Mouse (Mus musculus) heart, postnatal 0 days (tissue): ENCODE measurements around the gene Pcolce. TPM values are rescaled to one million over a fixed set of nuclear protein-coding genes. Genes with fewer than 3 reads are reported as not detected.

ENCODE experiments used
- ATAC-seq: fragments of 200-750 bp; cut with Nextera tagmentation; 2 replicates; pipeline ENCODE4 v1.8.0; 2017; ENCODE audit warnings: low read depth, moderate number of reproducible peaks, moderate library complexity; ENCODE audit not compliant: insufficient read depth
- DNase-seq: peaks from one replicate; pipeline ENCODE4 v3.0.0-alpha.2; 2016; ENCODE audit warnings: low spot score
- H3K27ac ChIP-seq: fragments of 300-500 bp; sonication (generic); 2 replicates; pipeline ENCODE4 v1.5.1; 2014; ENCODE audit warnings: low read depth, mild to moderate bottlenecking
- H3K27me3 ChIP-seq: fragments of 300-500 bp; sonication (generic); 2 replicates; pipeline ENCODE4 v1.6.1; 2014; ENCODE audit warnings: low read length, mixed read lengths; ENCODE audit not compliant: control insufficient read depth, insufficient read depth
- H3K36me3 ChIP-seq: fragments of 300-500 bp; sonication (generic); replicated peaks from 2 replicates; pipeline ENCODE4 v1.6.1; 2014; ENCODE audit warnings: low read length, mixed read lengths; ENCODE audit not compliant: control insufficient read depth, insufficient read depth
- H3K4me1 ChIP-seq: fragments of 300-500 bp; sonication (generic); 2 replicates; pipeline ENCODE4 v1.6.1; 2014; ENCODE audit warnings: antibody characterized with exemption; ENCODE audit not compliant: control insufficient read depth, insufficient read depth
- H3K4me2 ChIP-seq: fragments of 300-500 bp; sonication (generic); 2 replicates; pipeline ENCODE4 v1.6.1; 2014; ENCODE audit warnings: low read depth, mild to moderate bottlenecking, low read length, moderate library complexity
- H3K4me3 ChIP-seq: fragments of 300-500 bp; sonication (generic); 2 replicates; pipeline ENCODE4 v1.5.1; 2014; ENCODE audit warnings: low read depth, low read length
- H3K9ac ChIP-seq: fragments of 300-500 bp; sonication (generic); replicated peaks from 2 replicates; pipeline ENCODE4 v1.6.1; 2014; ENCODE audit warnings: low read depth, low read length, mixed read lengths
- H3K9me3 ChIP-seq: fragments of 300-500 bp; sonication (generic); replicated peaks from 2 replicates; pipeline ENCODE4 v1.6.1; 2016; ENCODE audit warnings: low read length; ENCODE audit not compliant: control insufficient read depth
- CTCF ChIP-seq: IDR thresholded peaks from 2 replicates; pipeline ENCODE4 v1.5.1; 2016; ENCODE audit warnings: antibody characterized with exemption, control low read depth, low read depth
- EP300 ChIP-seq: IDR thresholded peaks from 2 replicates; pipeline ENCODE4 v1.6.1; 2016; ENCODE audit warnings: antibody characterized with exemption, low read depth
- WGBS: fragments of 180-500 bp; shearing (Covaris S2); extraction: QIAGEN DNeasy Blood & Tissue Kit; methylation state at CpG from one replicate; pipeline ENCODE4 v1.1.7; 2014; 5-methylcytosine and 5-hydroxymethylcytosine counted together
- polyA plus RNA-seq: library from polyadenylated mRNA; unstranded; fragments of >200 nt; fragmentation: Nextera tagmentation; extraction: Ambion mirVana; gene quantifications from 2 replicates; pipeline ENCODE4 v1.2.1, GENCODE M21; 2015
- total RNA-seq: library from RNA; depleted of rRNA; stranded (reverse); fragments of >200 nt; gene quantifications from 2 replicates; pipeline ENCODE4 v1.2.3, GENCODE M21; 2014; ENCODE audit warnings: low replicate concordance

Pcolce gene
- total and polyA plus RNA-seq, 2 experiments from 2014 or later, result 116 to 172 TPM

DNA sequence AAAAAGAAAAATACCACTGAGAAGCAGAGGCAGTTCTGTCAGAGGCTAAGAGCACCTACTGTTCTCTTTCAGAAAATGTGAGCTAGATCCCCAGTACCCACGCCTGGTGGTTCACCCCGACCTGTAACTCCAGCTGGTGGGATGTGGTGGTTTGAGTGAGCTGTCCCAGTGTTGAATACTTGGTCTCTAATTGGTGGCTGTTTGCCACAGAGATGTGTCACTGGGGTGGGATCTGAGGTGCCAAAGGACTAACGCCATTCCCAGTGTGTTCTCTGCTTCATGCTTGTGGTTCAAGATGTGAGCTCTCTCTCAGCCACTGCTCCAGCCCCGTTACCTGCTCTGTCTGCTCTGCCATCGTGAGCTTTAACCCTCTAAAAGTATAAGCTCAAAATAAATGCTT is 23.1 kb downstream of the Pcolce start:
- H3K4me1 ChIP-seq, result no peaks in the 10 kb centered on the region
- H3K4me2 ChIP-seq, result no peak overlapping the region
- no peak overlapping the region for H3K9ac ChIP-seq
- DNase-seq (no peak), ATAC-seq (no peak)
- no peaks in the 10 kb centered on the region for H3K36me3 ChIP-seq
- H3K4me3 ChIP-seq, result no peak overlapping the region
- H3K27me3 ChIP-seq, result no peaks in the 10 kb centered on the region
- no peaks in the 10 kb centered on the region for H3K9me3 ChIP-seq
- H3K27ac ChIP-seq, result no peak overlapping the region
- no peak for TF ChIP-seq EP300
- no peak for TF ChIP-seq CTCF
- 79% methylated on average over 5 of the region's 5 CpGs for WGBS

GRCm38 (mm10) chr5:137584976-137585375 is 28.6 kb downstream of the Pcolce start:
- H3K27ac ChIP-seq, result no peak overlapping the region
- H3K9ac ChIP-seq, result no peak overlapping the region
- H3K4me3 ChIP-seq, result no peak overlapping the region
- TF ChIP-seq EP300 (no peak), CTCF (peak; percentile 48)
- peaks cover 27% of the 10 kb centered on the region for H3K27me3 ChIP-seq
- no peak for DNase-seq
- H3K9me3 ChIP-seq, result no peaks in the 10 kb centered on the region
- 33% methylated on average over 8 of the region's 8 CpGs for WGBS
- H3K4me2 ChIP-seq, result no peak overlapping the region
- H3K4me1 ChIP-seq, result no peaks in the 10 kb centered on the region
- H3K36me3 ChIP-seq, result no peaks in the 10 kb centered on the region
- ATAC-seq, result no peak

DNA sequence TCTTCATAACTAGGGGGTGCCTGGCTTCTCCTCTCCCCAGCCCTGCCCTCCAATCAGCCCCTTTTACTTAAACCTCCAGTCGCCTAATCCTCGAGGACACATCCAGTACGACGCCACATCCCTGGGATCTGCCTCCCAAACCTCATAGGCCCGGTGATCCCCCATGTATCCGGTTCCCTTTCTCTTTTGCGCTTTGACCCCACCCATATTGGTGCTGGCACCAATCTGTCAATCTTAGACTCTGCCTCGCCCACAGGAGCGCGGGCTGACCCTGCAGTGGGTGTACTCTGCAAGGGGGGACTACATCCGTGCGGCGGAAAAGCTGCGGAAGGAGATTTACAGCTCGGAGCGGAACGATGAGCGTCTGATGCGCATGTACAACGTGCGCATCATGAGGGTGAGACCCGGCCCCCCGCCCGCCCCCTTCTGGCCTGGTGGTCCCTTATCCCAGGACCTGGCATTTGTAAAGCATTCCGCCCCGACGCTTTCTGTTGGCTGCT is 29.9 kb downstream of the Pcolce start:
- no peaks in the 10 kb centered on the region for H3K9me3 ChIP-seq
- H3K9ac ChIP-seq, result peak overlapping the region; percentile 31
- ATAC-seq (peak; percentile 30; the same call in 1 of the 2 replicates), DNase-seq (no peak)
- H3K27me3 ChIP-seq, result peaks cover 27% of the 10 kb centered on the region
- no peaks in the 10 kb centered on the region for H3K4me1 ChIP-seq
- WGBS, result 10% methylated on average over 27 of the region's 27 CpGs
- no peak for TF ChIP-seq CTCF
- no peak for TF ChIP-seq EP300
- peak overlapping the region; percentile 60 for H3K4me2 ChIP-seq
- peak overlapping the region; percentile 39 for H3K4me3 ChIP-seq
- H3K27ac ChIP-seq, result no peak overlapping the region
- H3K36me3 ChIP-seq, result no peaks in the 10 kb centered on the region

DNA sequence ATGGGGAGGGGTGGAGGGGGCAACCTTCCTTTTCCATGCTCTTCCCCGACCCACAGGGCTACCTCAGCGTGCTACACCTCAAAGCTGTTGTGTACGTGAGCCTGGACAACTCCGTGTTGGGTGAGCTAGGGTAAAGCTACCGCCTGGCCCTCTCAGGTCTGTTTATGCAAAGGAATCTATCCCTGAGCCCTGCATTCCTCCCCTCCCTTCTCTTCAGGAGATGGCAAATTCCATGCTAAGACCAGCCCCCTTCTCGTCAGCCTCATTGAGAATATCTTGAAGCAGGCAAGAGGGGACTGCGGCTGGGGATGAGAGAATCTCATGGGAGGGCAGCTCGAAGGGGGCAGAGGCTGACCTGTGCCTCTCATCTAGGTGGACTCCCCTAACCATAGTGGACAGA is 30.9 kb downstream of the Pcolce start:
- WGBS, result 24% methylated on average over 8 of the region's 8 CpGs
- ATAC-seq, result no peak
- no peaks in the 10 kb centered on the region for H3K4me1 ChIP-seq
- no peak overlapping the region for H3K4me2 ChIP-seq
- H3K36me3 ChIP-seq, result no peaks in the 10 kb centered on the region
- H3K9me3 ChIP-seq, result no peaks in the 10 kb centered on the region
- H3K27me3 ChIP-seq, result peaks cover 27% of the 10 kb centered on the region
- H3K9ac ChIP-seq, result no peak overlapping the region
- TF ChIP-seq CTCF, result no peak
- no peak for TF ChIP-seq EP300
- H3K27ac ChIP-seq, result no peak overlapping the region
- no peak overlapping the region for H3K4me3 ChIP-seq
- no peak for DNase-seq

DNA sequence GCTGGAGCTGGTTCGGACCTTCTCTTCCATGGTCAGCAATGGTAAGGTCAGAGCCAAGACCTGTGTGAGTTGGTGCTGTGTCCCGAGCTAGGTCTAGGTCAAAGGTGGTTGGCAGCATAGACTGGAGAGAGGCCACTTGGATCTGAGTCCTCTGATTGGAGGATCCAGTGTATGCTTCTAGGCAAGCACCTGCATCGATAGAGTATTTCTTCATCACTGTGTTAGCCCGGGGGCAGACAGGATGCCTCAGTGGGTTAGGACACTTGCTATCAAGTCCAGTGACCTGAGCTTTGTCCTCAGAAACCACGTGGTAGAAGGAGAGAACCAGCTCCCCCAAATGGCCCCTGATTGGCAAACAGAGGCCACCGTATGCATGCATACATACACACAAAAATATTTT is 33.3 kb downstream of the Pcolce start:
- Histone ChIP-seq H3K27ac (no peak overlapping the region), H3K9me3 (no peaks in the 10 kb centered on the region), H3K4me2 (no peak overlapping the region), H3K9ac (no peak overlapping the region), H3K4me3 (no peak overlapping the region), H3K36me3 (no peaks in the 10 kb centered on the region), H3K27me3 (peaks cover 27% of the 10 kb centered on the region), H3K4me1 (no peaks in the 10 kb centered on the region)
- TF ChIP-seq EP300 (no peak), CTCF (no peak)
- 59% methylated on average over 6 of the region's 6 CpGs for WGBS
- ATAC-seq, result no peak
- no peak for DNase-seq

DNA sequence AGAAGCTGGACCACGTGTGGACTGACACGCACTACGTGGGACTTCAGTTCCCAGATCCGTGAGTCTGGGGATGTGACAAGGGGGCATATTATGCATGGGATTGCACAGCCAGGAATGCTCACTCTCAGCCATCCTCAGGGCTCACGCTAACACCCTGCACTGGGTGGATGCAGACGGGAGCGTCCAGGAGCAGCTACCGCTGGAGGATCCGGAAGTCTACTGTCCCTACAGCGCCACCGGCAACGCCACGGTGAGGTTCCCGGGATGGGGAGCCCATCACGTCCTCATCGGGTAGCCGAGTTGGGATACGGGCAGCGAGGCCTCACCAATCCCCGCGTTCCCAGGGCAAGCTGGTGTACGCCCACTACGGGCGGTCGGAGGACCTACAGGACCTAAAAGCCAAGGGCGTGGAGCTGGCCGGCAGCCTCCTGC is 39.1 kb downstream of the Pcolce start:
- H3K4me2 ChIP-seq, result peak overlapping the region; percentile 50
- no peak overlapping the region for H3K27ac ChIP-seq
- 5% methylated on average over 27 of the region's 27 CpGs for WGBS
- no peak overlapping the region for H3K9ac ChIP-seq
- H3K4me1 ChIP-seq, result 0 out of 2 replicates have a peak, but pooled peaks cover 3% of the 10 kb centered on the region
- ATAC-seq (peak; percentile 36; the same call in 1 of the 2 replicates), DNase-seq (no peak)
- no peaks in the 10 kb centered on the region for H3K9me3 ChIP-seq
- no peaks in the 10 kb centered on the region for H3K36me3 ChIP-seq
- H3K4me3 ChIP-seq, result 0 out of 2 replicates have a peak overlapping the region, but pooled peaks have one; percentile 4
- 0 out of 2 replicates have a peak, but pooled peaks cover 3% of the 10 kb centered on the region for H3K27me3 ChIP-seq
- TF ChIP-seq CTCF (peak; percentile 11), EP300 (no peak)
